Mouse (Mus musculus): ENCODE results near the gene Unk.

The Unk gene

GRCm38 (mm10) chr11:116108464-116109137 is 78.5 kb downstream of the Unk start:
- no peak for DNase-seq (ENCODE audit: low spot score)

GRCm38 (mm10) chr11:116109441-116110081 is 79.4 kb downstream of the Unk start:
- DNase-seq (ENCODE audit: low spot score), result no peak

- DNase-seq (ENCODE audit: low spot score), result no peak
Measured at GRCm38 (mm10) chr11:116110131-116110530, 80.0 kb downstream of the Unk start.

GRCm38 (mm10) chr11:116110540-116110939 is 80.4 kb downstream of the Unk start:
- no peak for DNase-seq (ENCODE audit: low spot score)

All from T-cell, adult 2 months (primary cell).